Mouse (Mus musculus) spleen, adult 2 months (tissue): ENCODE data around the gene 4933405O20Rik. TPM values are rescaled to one million over a fixed set of nuclear protein-coding genes. Genes with fewer than 3 reads are reported as not detected.

Source experiments
- DNase-seq, 2 experiments: peaks; one replicate each; pipeline versions ENCODE4 v3.0.0 to v3.0.0-alpha.2; 2012 to 2021; ENCODE audit warnings: low spot score in 2 of 2, low read depth in 1 of 2
- H3K27ac ChIP-seq: fragments of 200-500 bp; 2 replicates; pipeline ENCODE4 v1.5.1; 2012; ENCODE audit warnings: low read length, inconsistent platforms; ENCODE audit not compliant: insufficient read depth
- H3K27me3 ChIP-seq: fragments of 200-500 bp; 2 replicates; pipeline ENCODE4 v1.6.1; 2012; ENCODE audit warnings: mild to moderate bottlenecking, moderate library complexity, low read length, inconsistent platforms; ENCODE audit not compliant: control insufficient read depth, insufficient read depth
- H3K36me3 ChIP-seq: fragments of 200-500 bp; 2 replicates; pipeline ENCODE4 v1.6.1; 2012; ENCODE audit warnings: mild to moderate bottlenecking, low read length, inconsistent platforms; ENCODE audit not compliant: control insufficient read depth, insufficient read depth
- H3K4me1 ChIP-seq: fragments of 200-500 bp; 2 replicates; pipeline ENCODE4 v1.6.1; 2011; ENCODE audit warnings: inconsistent platforms; ENCODE audit not compliant: control insufficient read depth, insufficient read depth, insufficient read length
- H3K4me3 ChIP-seq: fragments of 200-500 bp; 2 replicates; pipeline ENCODE4 v1.5.1; 2011; ENCODE audit warnings: mild to moderate bottlenecking, inconsistent platforms; ENCODE audit not compliant: insufficient read depth, insufficient read length; ENCODE audit errors: extremely low read depth
- CTCF ChIP-seq: fragments of 200-500 bp; IDR thresholded peaks from 2 replicates; pipeline ENCODE4 v1.5.1; 2011; ENCODE audit warnings: mild to moderate bottlenecking, inconsistent platforms; ENCODE audit not compliant: insufficient read depth, insufficient read length, insufficient replicate concordance; ENCODE audit errors: extremely low read depth
- POLR2A ChIP-seq: fragments of 200-500 bp; IDR thresholded peaks from 2 replicates; pipeline ENCODE4 v1.6.1; 2011; ENCODE audit warnings: low read depth, low read length, inconsistent platforms
- WGBS: fragments of 180-500 bp; shearing (Covaris S2); methylation state at CpG from one replicate; pipeline ENCODE4 v1.1.7; 2018; 5-methylcytosine and 5-hydroxymethylcytosine counted together
- polyA plus RNA-seq: library from polyadenylated mRNA; depleted of rRNA; stranded (reverse); fragments of >200 nt; gene quantifications from 2 replicates; pipeline ENCODE4 v1.2.3, GENCODE M21; 2012

4933405O20Rik gene
- polyA plus RNA-seq, 1 experiment, result not detected

DNA sequence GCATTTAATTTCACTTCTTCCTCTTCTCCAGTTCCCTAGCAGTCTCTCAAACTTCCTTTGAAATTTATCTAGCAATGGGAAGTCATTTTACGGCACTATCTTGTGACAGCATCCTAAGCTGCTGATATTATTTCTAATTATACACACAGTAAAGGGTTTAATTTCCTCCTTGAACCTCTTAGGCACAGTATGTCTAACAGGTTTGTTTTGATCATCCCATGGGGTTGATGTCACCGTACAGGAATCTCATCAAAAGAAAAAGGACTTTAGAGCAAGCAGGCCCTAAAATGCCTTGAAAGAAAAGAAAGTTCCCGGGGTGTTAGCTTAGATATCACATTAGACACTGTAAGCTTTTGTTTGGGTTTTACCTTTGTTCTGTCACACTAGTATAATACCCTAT lies 30.2 kb downstream of the 4933405O20Rik start:
- H3K27me3 ChIP-seq, result no peaks in the 10 kb centered on the region
- no peak overlapping the region for H3K27ac ChIP-seq
- DNase-seq, result no peak
- no peaks in the 10 kb centered on the region for H3K4me1 ChIP-seq
- WGBS, result 76% methylated on average over 3 of the region's 3 CpGs
- no peaks in the 10 kb centered on the region for H3K36me3 ChIP-seq
- H3K4me3 ChIP-seq, result no peak overlapping the region
- TF ChIP-seq POLR2A (no peak), CTCF (no peak)

DNA sequence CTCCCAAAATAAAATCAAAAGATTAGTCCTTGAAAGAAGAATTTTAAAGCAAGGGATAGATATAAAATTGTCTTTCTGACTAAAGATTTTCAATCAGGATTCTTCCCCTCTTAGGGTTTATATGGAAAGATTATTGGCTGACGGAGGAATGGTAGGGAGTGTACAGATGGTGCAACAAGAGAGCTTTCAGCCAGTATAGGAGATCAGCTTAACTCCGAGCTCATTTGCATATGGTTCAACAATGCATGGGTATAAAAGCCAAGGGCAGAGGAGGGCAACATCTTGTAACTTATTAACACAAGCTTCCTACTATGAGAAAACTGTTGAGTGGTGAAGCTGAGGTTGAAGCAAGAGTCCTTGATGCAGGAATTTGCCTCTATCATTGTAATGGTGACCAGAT lies 34.2 kb downstream of the 4933405O20Rik start:
- Histone ChIP-seq H3K27me3 (no peaks in the 10 kb centered on the region), H3K27ac (no peak overlapping the region), H3K4me3 (no peak overlapping the region), H3K36me3 (no peaks in the 10 kb centered on the region), H3K4me1 (no peaks in the 10 kb centered on the region)
- WGBS, result 81% methylated on average over 2 of the region's 2 CpGs
- TF ChIP-seq POLR2A (no peak), CTCF (no peak)
- no peak for DNase-seq
